Mouse (Mus musculus): ENCODE results near the gene Ambra1.

Gene Ambra1

GRCm38 (mm10) chr2:91921790-91922570, 192.0 kb downstream of the Ambra1 start:
- peak; percentile 85 to 88 for DNase-seq

GRCm38 (mm10) chr2:91922586-91923414, 192.9 kb downstream of the Ambra1 start:
- DNase-seq, result no peak

- DNase-seq, result peak; percentile 91 to 93
Observed at GRCm38 (mm10) chr2:91923415-91924337, 193.7 kb downstream of the Ambra1 start.

- DNase-seq, result no peak
Observed at GRCm38 (mm10) chr2:91924726-91925125, 194.8 kb downstream of the Ambra1 start.

- no peak for DNase-seq
Observed at GRCm38 (mm10) chr2:91925442-91925841, 195.5 kb downstream of the Ambra1 start.

- DNase-seq, result no peak
Observed at GRCm38 (mm10) chr2:91926949-91927348, 197.0 kb downstream of the Ambra1 start, which contains the start of gene Chrm4. Chrm4 (plus strand) TSS chr2:91927249.

GRCm38 (mm10) chr2:91927826-91928533, 198.0 kb downstream of the Ambra1 start:
- peak; percentile 91 to 94 for DNase-seq

- peak in 1 of 2 experiments; percentile 49 for DNase-seq
Observed at GRCm38 (mm10) chr2:91928534-91929350, 198.8 kb downstream of the Ambra1 start.

GRCm38 (mm10) chr2:91929455-91929854, 199.5 kb downstream of the Ambra1 start:
- no peak for DNase-seq

- peak; percentile 92 to 98 for DNase-seq
Observed at GRCm38 (mm10) chr2:91929936-91930335, 200.0 kb downstream of the Ambra1 start.

GRCm38 (mm10) chr2:91930761-91931291, 200.9 kb downstream of the Ambra1 start:
- DNase-seq, result peak in 1 of 2 experiments; percentile 50

GRCm38 (mm10) chr2:91931328-91932159, 201.6 kb downstream of the Ambra1 start:
- peak; percentile 77 to 83 for DNase-seq

- peak; percentile 50 to 55 for DNase-seq
Observed at GRCm38 (mm10) chr2:91932160-91932711, 202.3 kb downstream of the Ambra1 start, which contains the start of gene Mdk. Mdk (minus strand) TSS chr2:91932297.

- DNase-seq, result peak; percentile 63 to 70
Observed at GRCm38 (mm10) chr2:91932737-91933350, 202.9 kb downstream of the Ambra1 start.

- DNase-seq, result peak; percentile 47 to 74
Observed at GRCm38 (mm10) chr2:91933471-91933870, 203.5 kb downstream of the Ambra1 start.

GRCm38 (mm10) chr2:91934016-91934415, 204.1 kb downstream of the Ambra1 start:
- DNase-seq, result peak; percentile 23 to 35

GRCm38 (mm10) chr2:91934826-91935525, 205.0 kb downstream of the Ambra1 start:
- peak in 1 of 2 experiments; percentile 77 for DNase-seq

GRCm38 (mm10) chr2:91936154-91936553, 206.2 kb downstream of the Ambra1 start:
- DNase-seq, result peak in 1 of 2 experiments; percentile 13
